Mouse (Mus musculus) kidney, embryonic 16.5 days (tissue): Measurements from ENCODE around the gene Gjd2. TPM values are rescaled to one million over a fixed set of nuclear protein-coding genes. Genes with fewer than 3 reads are reported as not detected.
A peak's percentile ranks its signal among the peaks of the same experiment; 100 is the strongest.

Experiments
- ATAC-seq: fragments of 200-750 bp; cut with Nextera tagmentation; 2 replicates; pipeline ENCODE4 v1.8.0; 2017; ENCODE audit warnings: moderate TSS enrichment; ENCODE audit not compliant: low FRiP score, low TSS enrichment
- H3K27ac ChIP-seq: fragments of 300-500 bp; sonication (generic); 2 replicates; pipeline ENCODE4 v1.5.1; 2014; ENCODE audit warnings: low read length
- H3K27me3 ChIP-seq: fragments of 300-500 bp; sonication (generic); 2 replicates; pipeline ENCODE4 v1.6.1; 2014; ENCODE audit warnings: low read length, control low read depth, mixed read lengths; ENCODE audit not compliant: insufficient read depth
- H3K36me3 ChIP-seq: fragments of 300-500 bp; sonication (generic); 2 replicates; pipeline ENCODE4 v1.6.1; 2014; ENCODE audit warnings: low read length, control low read depth, mixed read lengths; ENCODE audit not compliant: insufficient read depth
- H3K4me1 ChIP-seq: fragments of 300-500 bp; sonication (generic); 2 replicates; pipeline ENCODE4 v1.6.1; 2014; ENCODE audit warnings: low read length, control low read depth, mixed read lengths; ENCODE audit not compliant: insufficient read depth
- H3K4me2 ChIP-seq: fragments of 300-500 bp; sonication (generic); replicated peaks from 2 replicates; pipeline ENCODE4 v1.6.1; 2014; ENCODE audit warnings: low read depth, low read length
- H3K4me3 ChIP-seq: fragments of 300-500 bp; sonication (generic); 2 replicates; pipeline ENCODE4 v1.5.1; 2014; ENCODE audit warnings: mild to moderate bottlenecking, low read length
- H3K9ac ChIP-seq: fragments of 300-500 bp; sonication (generic); replicated peaks from 2 replicates; pipeline ENCODE4 v1.6.1; 2014; ENCODE audit warnings: low read length
- H3K9me3 ChIP-seq: fragments of 300-500 bp; sonication (generic); 2 replicates; pipeline ENCODE4 v1.6.1; 2016; ENCODE audit warnings: low read length, control low read depth
- WGBS: fragments of 180-500 bp; shearing (Covaris S2); extraction: QIAGEN DNeasy Blood & Tissue Kit; methylation state at CpG from one replicate; pipeline ENCODE4 v1.1.7; 2014; 5-methylcytosine and 5-hydroxymethylcytosine counted together
- polyA plus RNA-seq: library from polyadenylated mRNA; unstranded; fragments of >200 nt; fragmentation: Nextera tagmentation; extraction: Ambion mirVana; gene quantifications from 2 replicates; pipeline ENCODE4 v1.2.1, GENCODE M21; 2015

Gjd2 gene
- polyA plus RNA-seq, 1 experiment from 2014 or later = 0.07 TPM

- Histone ChIP-seq H3K27ac (no peak overlapping the region), H3K4me1 (0 out of 2 replicates have a peak, but pooled peaks cover 4% of the 10 kb centered on the region), H3K27me3 (peaks cover 45% of the 10 kb centered on the region), H3K9ac (no peak overlapping the region), H3K9me3 (no peaks in the 10 kb centered on the region), H3K36me3 (no peaks in the 10 kb centered on the region), H3K4me3 (no peak overlapping the region), H3K4me2 (no peak overlapping the region)
- no peak for ATAC-seq
- WGBS = 82% methylated on average over 6 of the region's 6 CpGs
These were observed 1.4 kb upstream of the Gjd2 start for GRCm38 (mm10) chr2:114014839-114015238.

- Histone ChIP-seq H3K4me2 (peak overlapping the region; percentile 76), H3K4me3 (peak overlapping the region; percentile 48), H3K27ac (no peak overlapping the region), H3K27me3 (peaks cover 45% of the 10 kb centered on the region), H3K4me1 (0 out of 2 replicates have a peak, but pooled peaks cover 4% of the 10 kb centered on the region), H3K9ac (no peak overlapping the region), H3K36me3 (no peaks in the 10 kb centered on the region), H3K9me3 (no peaks in the 10 kb centered on the region)
- WGBS = under 1% methylated on average over 13 of the region's 13 CpGs
- no peak for ATAC-seq
These were observed 427 bp upstream of the Gjd2 start for GRCm38 (mm10) chr2:114013846-114014245.

GRCm38 (mm10) chr2:114012749-114013211 lies 639 bp downstream of the Gjd2 start:
- 1% methylated on average over 19 of the region's 19 CpGs for WGBS

GRCm38 (mm10) chr2:114011838-114012237 lies 1.6 kb downstream of the Gjd2 start:
- no peak overlapping the region for H3K4me3 ChIP-seq
- no peak for ATAC-seq
- no peak overlapping the region for H3K4me2 ChIP-seq
- H3K27me3 ChIP-seq = peaks cover 38% of the 10 kb centered on the region
- 0 out of 2 replicates have a peak, but pooled peaks cover 4% of the 10 kb centered on the region for H3K4me1 ChIP-seq
- no peaks in the 10 kb centered on the region for H3K9me3 ChIP-seq
- H3K27ac ChIP-seq = no peak overlapping the region
- H3K9ac ChIP-seq = no peak overlapping the region
- H3K36me3 ChIP-seq = no peaks in the 10 kb centered on the region
- WGBS = 51% methylated on average over 4 of the region's 4 CpGs

More at GRCm38 (mm10) chr2:114012749-114013211, 639 bp downstream of the Gjd2 start:
- 0 out of 2 replicates have a peak, but pooled peaks cover 4% of the 10 kb centered on the region for H3K4me1 ChIP-seq
- H3K9ac ChIP-seq = no peak overlapping the region
- peak; percentile 73 for ATAC-seq
- no peak overlapping the region for H3K27ac ChIP-seq
- H3K4me3 ChIP-seq = no peak overlapping the region; the same call in 1 of the 2 replicates
- H3K36me3 ChIP-seq = no peaks in the 10 kb centered on the region
- peaks cover 45% of the 10 kb centered on the region for H3K27me3 ChIP-seq
- no peaks in the 10 kb centered on the region for H3K9me3 ChIP-seq
- H3K4me2 ChIP-seq = peak overlapping the region; percentile 76

GRCm38 (mm10) chr2:114008321-114008720 lies 5.1 kb downstream of the Gjd2 start:
- Histone ChIP-seq H3K36me3 (no peaks in the 10 kb centered on the region), H3K9me3 (no peaks in the 10 kb centered on the region), H3K4me2 (no peak overlapping the region), H3K9ac (no peak overlapping the region), H3K4me3 (no peak overlapping the region), H3K27ac (no peak overlapping the region), H3K27me3 (peaks cover 13% of the 10 kb centered on the region), H3K4me1 (no peaks in the 10 kb centered on the region)
- WGBS = 82% methylated on average over 2 of the region's 2 CpGs
- ATAC-seq = no peak

GRCm38 (mm10) chr2:113997484-113997883 lies 15.9 kb downstream of the Gjd2 start:
- Histone ChIP-seq H3K4me3 (no peak overlapping the region), H3K9me3 (no peaks in the 10 kb centered on the region), H3K36me3 (no peaks in the 10 kb centered on the region), H3K4me1 (no peaks in the 10 kb centered on the region), H3K27me3 (0 out of 2 replicates have a peak, but pooled peaks cover 2% of the 10 kb centered on the region), H3K9ac (no peak overlapping the region), H3K27ac (no peak overlapping the region), H3K4me2 (no peak overlapping the region)
- ATAC-seq = no peak
- WGBS = 74% methylated on average over 8 of the region's 8 CpGs

GRCm38 (mm10) chr2:113996930-113997329 lies 16.5 kb downstream of the Gjd2 start:
- Histone ChIP-seq H3K9me3 (no peaks in the 10 kb centered on the region), H3K27ac (no peak overlapping the region), H3K4me3 (no peak overlapping the region), H3K27me3 (0 out of 2 replicates have a peak, but pooled peaks cover 2% of the 10 kb centered on the region), H3K4me1 (no peaks in the 10 kb centered on the region), H3K4me2 (no peak overlapping the region), H3K36me3 (no peaks in the 10 kb centered on the region), H3K9ac (no peak overlapping the region)
- no peak for ATAC-seq

GRCm38 (mm10) chr2:113984890-113985289 lies 28.5 kb downstream of the Gjd2 start:
- WGBS = 84% methylated on average over 2 of the region's 2 CpGs
- no peak overlapping the region for H3K4me3 ChIP-seq
- 0 out of 2 replicates have a peak, but pooled peaks cover 4% of the 10 kb centered on the region for H3K4me1 ChIP-seq
- no peak overlapping the region for H3K27ac ChIP-seq
- no peaks in the 10 kb centered on the region for H3K9me3 ChIP-seq
- no peaks in the 10 kb centered on the region for H3K36me3 ChIP-seq
- H3K27me3 ChIP-seq = no peaks in the 10 kb centered on the region
- no peak overlapping the region for H3K4me2 ChIP-seq
- no peak overlapping the region for H3K9ac ChIP-seq
- no peak for ATAC-seq

GRCm38 (mm10) chr2:113980664-113981063 lies 32.8 kb downstream of the Gjd2 start:
- WGBS = 20% methylated on average over 8 of the region's 8 CpGs
- peak; percentile 92 for ATAC-seq
- H3K9ac ChIP-seq = no peak overlapping the region

GRCm38 (mm10) chr2:113978151-113978771 lies 35.2 kb downstream of the Gjd2 start:
- 63% methylated on average over 5 of the region's 5 CpGs for WGBS
- Histone ChIP-seq H3K9ac (no peak overlapping the region), H3K4me2 (no peak overlapping the region), H3K4me1 (no peaks in the 10 kb centered on the region), H3K9me3 (no peaks in the 10 kb centered on the region), H3K36me3 (no peaks in the 10 kb centered on the region), H3K27ac (no peak overlapping the region), H3K4me3 (no peak overlapping the region), H3K27me3 (no peaks in the 10 kb centered on the region)
- no peak for ATAC-seq

More at GRCm38 (mm10) chr2:113980664-113981063, 32.8 kb downstream of the Gjd2 start:
- Histone ChIP-seq H3K4me2 (no peak overlapping the region), H3K9me3 (no peaks in the 10 kb centered on the region), H3K27ac (no peak overlapping the region), H3K4me1 (no peaks in the 10 kb centered on the region), H3K4me3 (no peak overlapping the region), H3K36me3 (no peaks in the 10 kb centered on the region), H3K27me3 (no peaks in the 10 kb centered on the region)
